Comparison of ENCODE assay signal across 19 mouse cellular contexts in genomic region chr4:154736071-154736470, GRCm38 (mm10).
DNase-seq lines count a peak whose midpoint lies in the region; ATAC-seq and TF ChIP-seq lines count a peak whose summit lies in the region.
"Had no signal": no experiment of that assay in that cellular context is flagged by ENCODE, and none has a peak within 500 bp of the region (broad histone marks: within the 10 kb centered on the region; RNA-seq: fewer than 3 reads in every experiment).

No protein-coding gene starts in this region.

- no peak overlapping the region for H3K4me2 ChIP-seq in kidney, embryonic 16.5 days (replicated peaks; ENCODE audit: low read depth, low read length)
- peak overlapping the region; percentile 24; the same call in 1 of the 2 replicates for H3K4me2 ChIP-seq in limb, embryonic 12.5 days
- H3K4me2 ChIP-seq: embryonic facial prominence, embryonic 15.5 days; liver, embryonic 15.5 days; lung, embryonic 15.5 days; midbrain, embryonic 11.5 days had no signal

- no peaks in the 10 kb centered on the region for H3K4me1 ChIP-seq in kidney, adult 2 months (ENCODE audit: control insufficient read depth, insufficient read depth, low read length)
- peaks cover 4% of the 10 kb centered on the region for H3K4me1 ChIP-seq in kidney, embryonic 16.5 days (ENCODE audit: insufficient read depth, low read length)
- peaks cover 38% of the 10 kb centered on the region for H3K4me1 ChIP-seq in embryonic facial prominence, embryonic 10.5 days
- H3K4me1 ChIP-seq in limb, embryonic 12.5 days (replicated peaks) = peaks cover 83% of the 10 kb centered on the region
- H3K4me1 ChIP-seq: liver, embryonic 15.5 days; lung, embryonic 15.5 days had no signal

- DNase-seq in embryo, embryonic 11 days = peak; percentile 57
- DNase-seq in embryo, embryonic 9.5 days (ENCODE audit: extremely low spot score) = no peak
- DNase-seq in kidney, adult 2 months = peak; percentile 14
- no peak for DNase-seq in embryonic facial prominence, embryonic 10.5 days (ENCODE audit: low spot score)
- DNase-seq: adrenal gland, adult 8-10 months; cerebellum, adult 8-10 months; cerebellum, postnatal 25 days; gastrocnemius, postnatal 36 days had no signal

- no peak for TF ChIP-seq CTCF in kidney, adult 2 months (conservative IDR thresholded peaks at IDR 0.05; ENCODE audit: insufficient read depth, insufficient read length, low read depth, low read length)

- no peak overlapping the region for H3K9ac ChIP-seq in kidney, embryonic 16.5 days (replicated peaks; ENCODE audit: low read length)
- H3K9ac ChIP-seq in limb, embryonic 12.5 days (replicated peaks) = no peak overlapping the region
- H3K9ac ChIP-seq: embryonic facial prominence, embryonic 15.5 days; liver, embryonic 15.5 days; lung, embryonic 15.5 days had no signal

- H3K27ac ChIP-seq in kidney, adult 2 months (ENCODE audit: insufficient read depth, low read depth, low read length) = no peak overlapping the region
- no peak overlapping the region for H3K27ac ChIP-seq in kidney, embryonic 16.5 days (ENCODE audit: low read length)
- peak overlapping the region; percentile 11; the same call in 1 of the 2 replicates for H3K27ac ChIP-seq in embryonic facial prominence, embryonic 10.5 days (replicated peaks)
- peak overlapping the region; percentile 67 for H3K27ac ChIP-seq in limb, embryonic 12.5 days
- H3K27ac ChIP-seq: embryonic facial prominence, embryonic 15.5 days; liver, embryonic 15.5 days; lung, embryonic 15.5 days had no signal

- H3K27me3 ChIP-seq in kidney, adult 2 months (replicated peaks; ENCODE audit: control insufficient read depth, insufficient read depth, low read length) = no peaks in the 10 kb centered on the region
- peaks cover 11% of the 10 kb centered on the region for H3K27me3 ChIP-seq in kidney, embryonic 16.5 days (ENCODE audit: insufficient read depth, low read length)
- H3K27me3 ChIP-seq in embryonic facial prominence, embryonic 10.5 days (replicated peaks; ENCODE audit: low read depth, poor library complexity, severe bottlenecking) = peaks cover 4% of the 10 kb centered on the region
- H3K27me3 ChIP-seq in limb, embryonic 12.5 days = peaks cover 3% of the 10 kb centered on the region
- H3K27me3 ChIP-seq: liver, embryonic 15.5 days; lung, embryonic 15.5 days had no signal

- no peaks in the 10 kb centered on the region for H3K36me3 ChIP-seq in kidney, adult 2 months (ENCODE audit: control insufficient read depth, insufficient read depth, low read length)
- H3K36me3 ChIP-seq in kidney, embryonic 16.5 days (ENCODE audit: insufficient read depth, low read length) = no peaks in the 10 kb centered on the region
- no peaks in the 10 kb centered on the region for H3K36me3 ChIP-seq in embryonic facial prominence, embryonic 10.5 days (replicated peaks)
- H3K36me3 ChIP-seq in limb, embryonic 12.5 days = no peaks in the 10 kb centered on the region
- H3K36me3 ChIP-seq: embryonic facial prominence, embryonic 15.5 days; G1E; liver, embryonic 15.5 days; lung, embryonic 15.5 days had no signal

- no peak for TF ChIP-seq POLR2A in kidney, adult 2 months (IDR thresholded peaks at IDR 0.05; ENCODE audit: low read depth, low read length)

- no peak for ATAC-seq in kidney, embryonic 16.5 days (ENCODE audit: low FRiP score, low TSS enrichment)
- no peak for ATAC-seq in limb, embryonic 12.5 days (ENCODE audit: insufficient number of reproducible peaks, insufficient read depth, low FRiP score, low TSS enrichment, low read depth)
- ATAC-seq in cerebellum, adult (ENCODE audit: insufficient number of reproducible peaks, low FRiP score, low TSS enrichment) = no peak
- ATAC-seq: forebrain, embryonic 14.5 days; hindbrain, embryonic 16.5 days; midbrain, embryonic 16.5 days had no signal

- no peak overlapping the region for H3K4me3 ChIP-seq in kidney, adult 2 months (ENCODE audit: insufficient read depth, low read depth, low read length)
- no peak overlapping the region for H3K4me3 ChIP-seq in kidney, embryonic 16.5 days (ENCODE audit: low read length)
- no peak overlapping the region for H3K4me3 ChIP-seq in embryonic facial prominence, embryonic 10.5 days
- H3K4me3 ChIP-seq in limb, embryonic 12.5 days (replicated peaks) = no peak overlapping the region
- H3K4me3 ChIP-seq: embryonic facial prominence, embryonic 15.5 days; liver, embryonic 15.5 days; lung, embryonic 15.5 days had no signal

- WGBS in kidney, adult 2 months = 56% methylated on average over 6 of the region's 6 CpGs
- WGBS in kidney, embryonic 16.5 days = 44% methylated on average over 6 of the region's 6 CpGs
- WGBS in embryonic facial prominence, embryonic 10.5 days = 76% methylated on average over 6 of the region's 6 CpGs
- 25% methylated on average over 6 of the region's 6 CpGs for WGBS in limb, embryonic 12.5 days

- no peaks in the 10 kb centered on the region for H3K9me3 ChIP-seq in kidney, embryonic 16.5 days (ENCODE audit: low read length)
- H3K9me3 ChIP-seq in embryonic facial prominence, embryonic 10.5 days = no peaks in the 10 kb centered on the region
- H3K9me3 ChIP-seq in limb, embryonic 12.5 days = no peaks in the 10 kb centered on the region
- H3K9me3 ChIP-seq: embryonic facial prominence, embryonic 15.5 days; liver, embryonic 15.5 days; lung, embryonic 15.5 days had no signal

Comparison
In these comparisons a context has a peak if more than half of its experiments do, and no peak if none do; other contexts are left out.
1. DNase-seq: peak in embryo, embryonic 11 days (single experiment) and kidney, adult 2 months (single experiment); none in embryo, embryonic 9.5 days (single experiment) and embryonic facial prominence, embryonic 10.5 days (single experiment).
2. H3K27ac ChIP-seq: peak in embryonic facial prominence, embryonic 10.5 days (single experiment) and limb, embryonic 12.5 days (single experiment); none in kidney, adult 2 months (single experiment) and kidney, embryonic 16.5 days (single experiment).